In the genomic region with DNA sequence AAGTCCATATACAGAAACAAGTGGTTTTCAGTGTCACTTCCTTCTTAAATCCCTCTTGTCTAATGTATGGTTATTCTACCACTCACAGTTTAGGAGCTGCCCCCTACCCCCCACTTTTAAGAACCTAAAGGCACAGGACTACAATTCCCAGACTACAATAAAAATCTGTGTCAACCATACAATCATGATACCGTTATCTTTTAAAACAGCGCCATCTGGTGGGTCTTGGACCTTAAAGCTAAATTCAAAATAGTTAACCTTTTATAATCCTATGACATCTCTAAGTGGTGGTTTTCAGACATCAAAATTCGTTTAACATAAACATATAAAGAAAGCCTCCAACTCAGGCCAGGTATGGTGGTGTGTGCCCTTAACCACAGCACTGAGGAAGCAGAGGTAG, we compare ENCODE assay signal across 10 mouse cellular contexts. TPM values are rescaled to one million over a fixed set of nuclear protein-coding genes. Genes with fewer than 3 reads are reported as not detected.
A peak's percentile ranks its signal among the peaks of the same experiment; 100 is the strongest.
DNase-seq lines count a peak whose midpoint lies in the region.
"Had no signal": no experiment of that assay in that cellular context is flagged by ENCODE, and none has a peak within 500 bp of the region (broad histone marks: within the 10 kb centered on the region; RNA-seq: fewer than 3 reads in every experiment).

No protein-coding gene starts in this region.

- H3K9me3 ChIP-seq in heart, embryonic 10.5 days = no peaks in the 10 kb centered on the region
- H3K9me3 ChIP-seq: embryonic facial prominence, embryonic 13.5 days had no signal

- H3K36me3 ChIP-seq in heart, embryonic 10.5 days = peaks cover 19% of the 10 kb centered on the region

- H3K4me1 ChIP-seq in heart, embryonic 10.5 days = peaks cover 17% of the 10 kb centered on the region

- 21% methylated on average over 3 of the region's 3 CpGs for WGBS in heart, embryonic 10.5 days
- 0% methylated on average over 3 of the region's 3 CpGs for WGBS in large intestine, adult 2 months

- H3K27ac ChIP-seq in heart, embryonic 10.5 days = no peak overlapping the region
- H3K27ac ChIP-seq: embryonic facial prominence, embryonic 13.5 days; macrophage had no signal

- H3K4me3 ChIP-seq in heart, embryonic 10.5 days = no peak overlapping the region
- H3K4me3 ChIP-seq: embryonic facial prominence, embryonic 13.5 days had no signal

- H3K27me3 ChIP-seq in heart, embryonic 10.5 days (ENCODE audit: insufficient read depth, poor library complexity, severe bottlenecking) = no peaks in the 10 kb centered on the region
- H3K27me3 ChIP-seq: embryonic facial prominence, embryonic 13.5 days had no signal

- DNase-seq in heart, adult 9 months (ENCODE audit: low spot score in 2 of 2) = peak; percentile 17 to 58
- no peak for DNase-seq in heart, embryonic 10.5 days (ENCODE audit: low spot score)
- peak; percentile 81 to 84 for DNase-seq in B cell, adult 2 months
- peak; percentile 53 to 59 for DNase-seq in adrenal gland, adult 18-20 months (ENCODE audit: low spot score in 2 of 2)
- peak; percentile 64 for DNase-seq in embryo, embryonic 11.5 days (ENCODE audit: low read depth, low spot score)
- peak; percentile 71 for DNase-seq in large intestine, adult 2 months (ENCODE audit: low read depth, low spot score)
- peak; percentile 77 for DNase-seq in lung, postnatal 25 days (ENCODE audit: low spot score)
- DNase-seq in thymus, postnatal 14 days = peak; percentile 75

RNA-seq across cellular contexts. Expression of a gene that starts 4.8 kb away (rescaled TPM):
- polyA plus RNA-seq in heart, embryonic 10.5 days (2016; fragmentation: Nextera tagmentation; extraction: Ambion mirVana) = 17.1 and 20.6 TPM in 2 replicates
- total RNA-seq in adrenal gland, adult 18-20 months (2021) = 10 to 100 TPM; 48.8 to 63.1 TPM
- polyA plus RNA-seq in large intestine, adult 2 months (2012; rRNA removed) = 12.3 and 13.5 TPM in 2 replicates

RNA-seq across cellular contexts. Expression of a gene that starts 6.1 kb away (rescaled TPM):
- 61.7 and 63.8 TPM in 2 replicates for polyA plus RNA-seq in heart, embryonic 10.5 days (2016; fragmentation: Nextera tagmentation; extraction: Ambion mirVana)
- 10 to 100 TPM; 60.7 to 93.7 TPM for total RNA-seq in adrenal gland, adult 18-20 months (2021)
- 34.4 and 45.2 TPM in 2 replicates for polyA plus RNA-seq in large intestine, adult 2 months (2012; rRNA removed)

RNA-seq across cellular contexts. Expression of a gene that starts 42.2 kb away (rescaled TPM):
- 87.6 and 112 TPM in 2 replicates for polyA plus RNA-seq in heart, embryonic 10.5 days (2016; fragmentation: Nextera tagmentation; extraction: Ambion mirVana)
- 10 to 100 TPM; 54.6 to 65.5 TPM for total RNA-seq in adrenal gland, adult 18-20 months (2021)
- polyA plus RNA-seq in large intestine, adult 2 months (2012; rRNA removed) = 49.5 and 58.3 TPM in 2 replicates

RNA-seq across cellular contexts. Expression of a gene that starts 57.0 kb away (rescaled TPM):
- polyA plus RNA-seq in heart, embryonic 10.5 days (2016; fragmentation: Nextera tagmentation; extraction: Ambion mirVana) = 0.25 and 0.28 TPM in 2 replicates
- under 1 TPM; 0.10 to 0.13 TPM for total RNA-seq in adrenal gland, adult 18-20 months (2021)
- polyA plus RNA-seq in large intestine, adult 2 months (2012; rRNA removed) = 0.04 TPM in 2 replicates
- polyA plus RNA-seq: macrophage had no signal

RNA-seq across cellular contexts. Expression of a gene that starts 59.0 kb away (rescaled TPM):
- 1.0 and 2.0 TPM in 2 replicates for polyA plus RNA-seq in heart, embryonic 10.5 days (2016; fragmentation: Nextera tagmentation; extraction: Ambion mirVana)
- 1 to 10 TPM in 1 of 2 experiments, under 1 TPM in 1; 0.73 to 1.6 TPM for total RNA-seq in adrenal gland, adult 18-20 months (2021)
- 0.26 and 0.67 TPM in 2 replicates for polyA plus RNA-seq in large intestine, adult 2 months (2012; rRNA removed)
- polyA plus RNA-seq: macrophage had no signal
